Comparison of ENCODE assay signal across 8 mouse cellular contexts in the genomic region with DNA sequence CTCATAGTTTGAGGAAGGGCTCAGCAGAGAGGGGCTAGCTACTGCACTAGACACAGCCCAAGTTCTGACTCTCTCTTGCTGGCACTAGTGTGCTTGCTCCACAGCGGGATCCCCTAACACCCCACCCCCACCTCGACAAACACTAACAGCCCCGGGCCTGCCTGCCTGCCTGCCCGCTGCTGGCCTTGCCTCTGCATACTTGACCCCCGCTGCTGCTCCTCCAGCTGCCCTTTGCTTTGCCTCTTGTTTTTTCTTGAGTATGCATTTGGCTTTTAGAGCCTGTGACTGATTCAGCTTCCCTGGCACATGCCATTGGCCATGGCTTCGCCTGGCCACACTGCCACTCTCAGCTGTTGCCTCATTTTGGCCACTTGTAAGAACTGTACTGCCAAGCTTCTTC. TPM values are rescaled to one million over a fixed set of nuclear protein-coding genes. Genes with fewer than 3 reads are reported as not detected.
DNase-seq lines count a peak whose midpoint lies in the region; ATAC-seq lines count a peak whose summit lies in the region.

No protein-coding gene starts in this region.

- H3K36me3 ChIP-seq in liver, embryonic 12.5 days, result no peaks in the 10 kb centered on the region

- peak overlapping the region; percentile 25; the same call in 1 of the 2 replicates for H3K4me2 ChIP-seq in liver, embryonic 12.5 days

- ATAC-seq in liver, embryonic 12.5 days, result peak; percentile 51

- no peaks in the 10 kb centered on the region for H3K27me3 ChIP-seq in liver, embryonic 12.5 days (replicated peaks)

- no peaks in the 10 kb centered on the region for H3K4me1 ChIP-seq in liver, embryonic 12.5 days

- 30% methylated on average over 6 of the region's 6 CpGs for WGBS in liver, embryonic 12.5 days (ENCODE audit: insufficient replicate concordance)

- peak; percentile 9 for DNase-seq in kidney, adult 18-20 months
- no peak for DNase-seq in kidney, adult 9 months
- peak; percentile 48 for DNase-seq in gastrocnemius, postnatal 10 days
- peak; percentile 43 for DNase-seq in retina, embryonic 14.5 days (ENCODE audit: low spot score)
- DNase-seq in left cerebral cortex, adult 11 months (ENCODE audit: low spot score), result no peak
- no peak for DNase-seq in thymus, adult 18-20 months
- DNase-seq in spleen, postnatal 10 days (ENCODE audit: low spot score in 2 of 2), result no peak

- no peak overlapping the region for H3K9ac ChIP-seq in liver, embryonic 12.5 days

- no peak overlapping the region; the same call in 1 of the 2 replicates for H3K27ac ChIP-seq in liver, embryonic 12.5 days

- H3K4me3 ChIP-seq in liver, embryonic 12.5 days, result no peak overlapping the region

- H3K9me3 ChIP-seq in liver, embryonic 12.5 days (replicated peaks), result 0 out of 2 replicates have a peak, but pooled peaks cover 2% of the 10 kb centered on the region

RNA-seq across cellular contexts. Expression of a gene that starts 33.8 kb away (rescaled TPM):
- total RNA-seq in gastrocnemius, postnatal 10 days (2021), result 100 to 1,000 TPM; 155 to 167 TPM
- 43.1 and 45.1 TPM in 2 replicates for polyA plus RNA-seq in liver, embryonic 12.5 days (2016; fragmentation: Nextera tagmentation; extraction: Ambion mirVana)

Comparison
In these comparisons a context has a peak if more than half of its experiments do, and no peak if none do; other contexts are left out.
1. DNase-seq: peak in kidney, adult 18-20 months (single experiment), gastrocnemius, postnatal 10 days (single experiment) and retina, embryonic 14.5 days (single experiment); none in kidney, adult 9 months (single experiment), left cerebral cortex, adult 11 months (single experiment), thymus, adult 18-20 months (0 of 2) and spleen, postnatal 10 days (0 of 2).